Mouse (Mus musculus) thymus, adult 2 months (tissue): ENCODE data around the gene Zfp239. TPM values are rescaled to one million over a fixed set of nuclear protein-coding genes. Genes with fewer than 3 reads are reported as not detected.
A peak's percentile ranks its signal among the peaks of the same experiment; 100 is the strongest.

Experiments
- DNase-seq: peaks from one replicate; pipeline ENCODE4 v3.0.0; 2021
- H3K27ac ChIP-seq: fragments of 200-500 bp; 2 replicates; pipeline ENCODE4 v1.5.1; 2012; ENCODE audit warnings: low read length, control low read depth; ENCODE audit not compliant: control insufficient read depth, insufficient read depth
- H3K27me3 ChIP-seq: fragments of 200-500 bp; 2 replicates; pipeline ENCODE4 v1.6.1; 2012; ENCODE audit warnings: mild to moderate bottlenecking, low read length, moderate library complexity, mixed read lengths; ENCODE audit not compliant: control insufficient read depth, insufficient read depth
- H3K36me3 ChIP-seq: fragments of 200-500 bp; 2 replicates; pipeline ENCODE4 v1.6.1; 2012; ENCODE audit warnings: mild to moderate bottlenecking, low read length, moderate library complexity; ENCODE audit not compliant: control insufficient read depth, insufficient read depth
- H3K4me1 ChIP-seq: fragments of 200-500 bp; replicated peaks from 2 replicates; pipeline ENCODE4 v1.6.1; 2012; ENCODE audit warnings: low read length; ENCODE audit not compliant: control insufficient read depth, insufficient read depth
- H3K4me3 ChIP-seq: fragments of 200-500 bp; 2 replicates; pipeline ENCODE4 v1.5.1; 2012; ENCODE audit warnings: mild to moderate bottlenecking, low read length, control low read depth, moderate library complexity; ENCODE audit not compliant: control insufficient read depth, insufficient read depth
- CTCF ChIP-seq: fragments of 200-500 bp; IDR thresholded peaks from 2 replicates; pipeline ENCODE4 v1.5.1; 2012; ENCODE audit warnings: mild to moderate bottlenecking, control low read depth, low read length, moderate library complexity, borderline replicate concordance; ENCODE audit not compliant: control insufficient read depth, poor library complexity, insufficient read depth; ENCODE audit errors: extremely low read depth
- POLR2A ChIP-seq: fragments of 200-500 bp; IDR thresholded peaks from 2 replicates; pipeline ENCODE4 v1.6.1; 2012; ENCODE audit warnings: mild to moderate bottlenecking, low read length, control low read depth, moderate library complexity; ENCODE audit not compliant: control insufficient read depth, poor library complexity, insufficient read depth; ENCODE audit errors: extremely low read depth
- WGBS: fragments of 180-500 bp; shearing (Covaris S2); methylation state at CpG from one replicate; pipeline ENCODE4 v1.1.7; 2018; 5-methylcytosine and 5-hydroxymethylcytosine counted together
- polyA plus RNA-seq: library from polyadenylated mRNA; depleted of rRNA; stranded (reverse); fragments of >200 nt; gene quantifications from 2 replicates; pipeline ENCODE4 v1.2.3, GENCODE M21; 2012

Zfp239 gene
- polyA plus RNA-seq, 1 experiment = 2.0 TPM

DNA sequence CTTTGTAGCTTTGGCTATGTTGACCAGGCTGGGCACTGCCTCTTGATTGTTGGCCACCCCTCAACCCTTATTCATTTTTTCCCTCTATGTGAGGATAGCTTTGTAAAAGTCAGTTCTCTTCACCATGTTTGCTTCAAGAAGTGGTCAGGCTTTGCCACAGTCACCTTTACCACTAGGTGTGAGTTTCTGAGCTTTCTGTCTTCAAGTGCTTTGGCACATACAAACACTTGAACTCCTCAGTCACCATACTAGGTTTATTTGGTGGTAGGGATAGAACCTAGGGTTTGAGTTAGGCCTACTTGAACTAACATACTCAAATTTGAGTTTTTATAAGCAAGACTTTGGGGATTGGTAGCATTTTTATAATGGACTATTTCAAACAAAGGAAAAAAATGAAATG is 52.6 kb downstream of the Zfp239 start:
- H3K4me3 ChIP-seq = no peak overlapping the region
- peaks cover 7% of the 10 kb centered on the region for H3K4me1 ChIP-seq
- TF ChIP-seq POLR2A (no peak), CTCF (no peak)
- DNase-seq = no peak
- peaks cover 12% of the 10 kb centered on the region for H3K36me3 ChIP-seq
- H3K27ac ChIP-seq = no peak overlapping the region
- H3K27me3 ChIP-seq = no peaks in the 10 kb centered on the region

DNA sequence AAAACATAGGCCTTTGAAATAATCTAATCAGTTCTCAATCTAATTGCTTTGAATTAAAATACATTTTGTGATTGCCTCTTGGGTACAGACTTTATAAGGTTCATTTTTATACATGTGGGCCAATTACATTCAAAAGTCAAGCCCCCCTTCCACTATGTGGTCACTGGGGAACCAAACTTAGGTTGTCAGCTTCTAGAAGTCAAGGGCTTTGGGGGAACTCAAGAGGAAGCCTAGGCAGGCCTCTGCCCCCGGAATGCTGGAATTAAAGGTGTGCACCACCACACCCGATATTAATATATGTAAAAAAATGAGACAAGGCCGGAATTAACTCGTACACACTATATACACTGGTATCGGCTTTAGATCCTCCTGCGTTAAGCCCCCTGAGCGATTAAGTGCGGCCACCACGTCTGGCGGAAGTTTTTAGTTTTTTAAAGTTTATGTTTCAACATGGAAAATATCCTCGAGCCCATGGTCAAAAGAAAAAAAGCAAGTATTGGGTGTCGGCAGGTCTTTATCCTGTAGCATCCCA is 54.4 kb downstream of the Zfp239 start:
- Histone ChIP-seq H3K27me3 (no peaks in the 10 kb centered on the region), H3K4me3 (peak overlapping the region; percentile 71), H3K4me1 (peaks cover 5% of the 10 kb centered on the region), H3K27ac (peak overlapping the region; percentile 90), H3K36me3 (peaks cover 28% of the 10 kb centered on the region)
- 2% methylated on average over 12 of the region's 12 CpGs for WGBS
- TF ChIP-seq CTCF = no peak
- no peak for TF ChIP-seq POLR2A
- no peak for DNase-seq

DNA sequence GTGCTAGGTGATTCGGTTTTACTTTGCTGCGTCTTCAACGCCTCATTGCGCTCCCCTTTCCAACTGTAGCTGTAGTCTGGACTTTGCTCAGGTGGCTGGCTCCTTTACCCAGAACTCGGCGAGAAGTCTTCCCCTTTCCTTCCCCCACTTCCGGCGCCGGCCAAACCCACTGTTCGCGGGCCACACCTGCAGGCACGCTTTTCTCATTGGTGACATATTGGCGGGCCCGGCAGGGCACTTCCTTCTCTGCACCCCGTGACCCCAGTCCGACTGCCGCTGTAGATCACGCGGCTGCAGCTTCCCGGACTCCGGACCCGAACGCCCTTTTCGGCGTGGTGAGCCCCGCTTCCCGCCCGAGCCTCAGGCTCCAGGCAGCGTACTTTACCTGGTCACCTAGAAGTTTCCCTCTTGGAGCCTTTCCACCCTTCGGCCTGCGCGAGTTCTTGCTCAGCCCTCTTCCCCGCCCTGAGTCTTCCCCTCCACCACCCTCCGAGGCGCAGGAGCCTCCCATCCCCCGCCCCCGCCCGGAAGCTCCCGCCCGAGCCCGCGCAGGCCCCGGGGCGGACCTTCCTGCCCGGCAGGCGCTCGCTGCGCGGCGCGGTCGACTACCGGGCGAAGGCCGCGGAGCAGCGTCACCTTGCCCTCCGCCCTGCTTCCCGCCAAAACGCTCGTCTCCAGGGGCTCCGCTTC is 55.0 kb downstream of the Zfp239 start:
- peaks cover 34% of the 10 kb centered on the region for H3K36me3 ChIP-seq
- peaks cover 5% of the 10 kb centered on the region for H3K4me1 ChIP-seq
- WGBS = under 1% methylated on average over 62 of the region's 62 CpGs
- H3K4me3 ChIP-seq = peak overlapping the region; percentile 71
- no peaks in the 10 kb centered on the region for H3K27me3 ChIP-seq
- peak overlapping the region; percentile 90 for H3K27ac ChIP-seq
- peak; percentile 29; the same call in 1 of the 2 replicates for TF ChIP-seq CTCF
- peak; percentile 84 for TF ChIP-seq POLR2A
- DNase-seq = peak; percentile 90

DNA sequence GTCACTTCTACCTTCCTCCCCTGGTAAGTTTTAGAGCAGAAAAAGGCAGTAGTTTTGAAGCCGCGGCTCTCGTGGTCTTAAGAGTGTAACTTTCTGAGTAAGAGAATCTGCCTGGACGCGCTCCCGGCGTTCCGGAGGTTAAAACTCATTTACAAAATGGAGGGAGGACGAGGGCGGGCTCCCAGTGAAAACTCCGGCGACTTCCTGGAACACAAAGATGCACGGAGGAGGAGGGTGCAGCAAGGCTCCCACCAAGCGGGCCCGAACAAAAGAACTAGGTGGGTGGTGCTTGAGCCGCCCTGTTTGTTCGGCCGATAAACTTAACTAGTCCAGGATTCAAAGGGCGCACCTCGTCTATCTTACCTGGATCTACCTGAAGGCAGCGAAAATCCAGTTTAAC is 55.7 kb downstream of the Zfp239 start:
- Histone ChIP-seq H3K27ac (peak overlapping the region; percentile 90), H3K4me1 (peaks cover 5% of the 10 kb centered on the region), H3K4me3 (peak overlapping the region; percentile 71), H3K27me3 (no peaks in the 10 kb centered on the region), H3K36me3 (peaks cover 39% of the 10 kb centered on the region)
- TF ChIP-seq POLR2A (no peak; the same call in 1 of the 2 replicates), CTCF (no peak)
- WGBS = under 1% methylated on average over 21 of the region's 21 CpGs
- DNase-seq = peak; percentile 77

DNA sequence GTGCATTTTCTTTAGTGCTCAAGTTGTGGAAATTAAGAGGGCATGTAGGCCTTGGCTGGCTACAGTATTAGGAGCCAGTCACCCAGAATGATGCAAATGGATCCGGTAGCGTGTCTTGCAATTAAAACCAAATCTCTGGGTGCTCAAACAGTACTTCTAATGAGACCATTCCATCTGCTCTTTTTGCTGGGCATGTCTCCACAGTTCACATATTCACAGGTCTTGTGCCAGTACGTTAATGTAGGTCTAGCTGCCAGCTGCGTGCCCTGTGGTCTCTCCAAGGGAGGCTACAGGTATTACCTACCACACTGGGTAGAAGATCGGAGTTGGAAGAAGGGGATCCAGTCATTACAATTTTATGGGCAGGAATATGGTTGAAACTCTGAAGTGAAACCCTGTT is 56.1 kb downstream of the Zfp239 start:
- Histone ChIP-seq H3K27ac (peak overlapping the region; percentile 90), H3K27me3 (no peaks in the 10 kb centered on the region), H3K4me1 (peaks cover 5% of the 10 kb centered on the region), H3K36me3 (peaks cover 44% of the 10 kb centered on the region), H3K4me3 (peak overlapping the region; percentile 71; the same call in 1 of the 2 replicates)
- no peak for TF ChIP-seq CTCF
- TF ChIP-seq POLR2A = no peak
- 3% methylated on average over 5 of the region's 5 CpGs for WGBS
- DNase-seq = no peak

DNA sequence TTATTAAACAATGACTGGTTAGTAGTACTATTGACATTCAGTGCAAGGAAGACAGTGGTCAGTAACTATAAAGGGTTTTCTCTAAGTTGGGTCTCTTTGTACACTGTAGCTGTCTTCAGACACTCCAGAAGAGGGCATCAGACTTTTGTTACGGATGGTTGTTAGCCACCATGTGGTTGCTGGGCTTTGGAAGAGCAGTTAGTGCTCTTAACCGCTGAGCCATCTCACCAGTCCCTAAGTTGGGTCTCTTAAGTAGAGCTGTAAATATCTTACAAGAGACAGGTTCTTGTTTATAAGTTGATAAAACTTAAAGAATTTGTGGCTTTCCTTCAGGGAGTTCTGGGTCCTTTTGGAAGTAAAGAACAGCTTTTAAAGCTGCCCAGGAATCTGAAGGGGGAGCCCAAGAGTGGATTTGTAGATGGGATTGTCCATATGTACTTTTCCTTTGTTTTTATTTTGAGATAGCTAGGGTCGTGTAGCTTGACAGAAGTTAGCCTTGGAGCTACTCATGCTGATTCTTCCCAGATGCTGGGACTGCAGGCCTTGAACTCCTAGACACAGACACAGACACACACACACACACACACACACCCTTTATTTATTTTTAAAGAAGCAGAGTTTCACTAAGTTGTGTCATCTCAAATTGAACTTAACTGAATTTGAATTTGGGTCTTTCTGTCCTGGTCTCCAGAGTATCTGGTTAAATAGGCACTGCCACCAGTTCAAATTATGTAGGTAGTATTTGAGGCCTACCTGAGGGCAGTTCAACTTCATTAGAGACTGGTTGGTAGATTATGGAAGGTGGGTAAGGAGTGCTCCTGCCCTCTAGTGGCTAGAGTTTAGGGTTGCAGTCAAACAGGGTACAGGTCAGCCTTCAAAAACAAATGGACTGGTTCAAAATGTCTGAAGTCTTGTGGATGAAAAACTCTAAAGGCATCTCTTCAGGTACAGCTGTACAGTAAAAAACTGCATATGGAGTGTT is 59.0 kb downstream of the Zfp239 start:
- no peak overlapping the region for H3K4me3 ChIP-seq
- no peak for DNase-seq
- H3K4me1 ChIP-seq = peaks cover 4% of the 10 kb centered on the region
- WGBS = 36% methylated on average over 3 of the region's 3 CpGs
- H3K36me3 ChIP-seq = peaks cover 55% of the 10 kb centered on the region
- no peak for TF ChIP-seq POLR2A
- no peak for TF ChIP-seq CTCF
- no peaks in the 10 kb centered on the region for H3K27me3 ChIP-seq
- no peak overlapping the region for H3K27ac ChIP-seq
